Comparison of ENCODE assay signal across 9 mouse cellular contexts in genomic region chrX:159708076-159708830, GRCm38 (mm10).
DNase-seq lines count a peak whose midpoint lies in the region; ATAC-seq lines count a peak whose summit lies in the region.
"Had no signal": no experiment of that assay in that cellular context is flagged by ENCODE, and none has a peak within 500 bp of the region (broad histone marks: within the 10 kb centered on the region; RNA-seq: fewer than 3 reads in every experiment).

No protein-coding gene starts in this region.

- DNase-seq in lung, postnatal 14 days: no peak
- no peak for DNase-seq in embryonic facial prominence, embryonic 10.5 days (ENCODE audit: low spot score)
- DNase-seq in thymus, adult 18-20 months: peak; percentile 22 to 37
- DNase-seq in cerebellum, postnatal 14 days: no peak
- DNase-seq in right cerebral cortex, postnatal 4 days: no peak
- no peak for DNase-seq in gastrocnemius, postnatal 36 days

- H3K4me2 ChIP-seq in lung, embryonic 16.5 days (ENCODE audit: low read depth, low read length): peak overlapping the region; percentile 22; the same call in 1 of the 2 replicates
- H3K4me2 ChIP-seq in intestine, embryonic 16.5 days (ENCODE audit: low read depth, low read length): 0 out of 2 replicates have a peak overlapping the region, but pooled peaks have one; percentile 19

- H3K9ac ChIP-seq in lung, embryonic 16.5 days (ENCODE audit: low read length): no peak overlapping the region
- H3K9ac ChIP-seq in intestine, embryonic 16.5 days (ENCODE audit: low read depth, low read length): no peak overlapping the region

- no peaks in the 10 kb centered on the region for H3K36me3 ChIP-seq in lung, embryonic 16.5 days (ENCODE audit: control insufficient read depth, insufficient read depth, low read length)
- no peaks in the 10 kb centered on the region for H3K36me3 ChIP-seq in embryonic facial prominence, embryonic 10.5 days (replicated peaks)
- H3K36me3 ChIP-seq in intestine, embryonic 16.5 days (ENCODE audit: control insufficient read depth, insufficient read depth, low read length): no peaks in the 10 kb centered on the region

- peak; percentile 61; the same call in 1 of the 2 replicates for ATAC-seq in lung, embryonic 16.5 days (ENCODE audit: low read depth)
- no peak for ATAC-seq in intestine, embryonic 16.5 days

- H3K27me3 ChIP-seq in lung, embryonic 16.5 days (ENCODE audit: control insufficient read depth, insufficient read depth, low read depth, low read length): no peaks in the 10 kb centered on the region
- peaks cover 97% of the 10 kb centered on the region for H3K27me3 ChIP-seq in embryonic facial prominence, embryonic 10.5 days (replicated peaks; ENCODE audit: low read depth, poor library complexity, severe bottlenecking)
- H3K27me3 ChIP-seq in intestine, embryonic 16.5 days (replicated peaks; ENCODE audit: control insufficient read depth, insufficient read depth, low read length): no peaks in the 10 kb centered on the region

- peak overlapping the region; percentile 43 for H3K27ac ChIP-seq in lung, embryonic 16.5 days (ENCODE audit: low read length)
- 0 out of 2 replicates have a peak overlapping the region, but pooled peaks have one; percentile 20 for H3K27ac ChIP-seq in embryonic facial prominence, embryonic 10.5 days (replicated peaks)
- H3K27ac ChIP-seq in intestine, embryonic 16.5 days (ENCODE audit: low read length): peak overlapping the region; percentile 43

- no peaks in the 10 kb centered on the region for H3K9me3 ChIP-seq in lung, embryonic 16.5 days (ENCODE audit: control insufficient read depth, low read length)
- H3K9me3 ChIP-seq in embryonic facial prominence, embryonic 10.5 days: no peaks in the 10 kb centered on the region
- H3K9me3 ChIP-seq in intestine, embryonic 16.5 days (ENCODE audit: control insufficient read depth, low read length): no peaks in the 10 kb centered on the region

- no peak overlapping the region for H3K4me3 ChIP-seq in lung, embryonic 16.5 days (ENCODE audit: low read length)
- no peak overlapping the region for H3K4me3 ChIP-seq in embryonic facial prominence, embryonic 10.5 days
- H3K4me3 ChIP-seq in intestine, embryonic 16.5 days (ENCODE audit: low read length): no peak overlapping the region
- H3K4me3 ChIP-seq: megakaryocyte, embryonic 14.5 days had no signal

- 0 out of 2 replicates have a peak, but pooled peaks cover 2% of the 10 kb centered on the region for H3K4me1 ChIP-seq in lung, embryonic 16.5 days (replicated peaks; ENCODE audit: control insufficient read depth, insufficient read depth, low read length)
- peaks cover 17% of the 10 kb centered on the region for H3K4me1 ChIP-seq in embryonic facial prominence, embryonic 10.5 days
- H3K4me1 ChIP-seq in intestine, embryonic 16.5 days (ENCODE audit: control insufficient read depth, insufficient read depth, low read length): no peaks in the 10 kb centered on the region

- intact Hi-C loops in gastrocnemius, postnatal 36 days (cut with DNase I): no loop called here

- 31% methylated on average over 8 of the region's 8 CpGs for WGBS in lung, embryonic 16.5 days
- WGBS in embryonic facial prominence, embryonic 10.5 days: 34% methylated on average over 8 of the region's 8 CpGs
- 27% methylated on average over 8 of the region's 8 CpGs for WGBS in intestine, embryonic 16.5 days

Comparison
In these comparisons a context has a peak if more than half of its experiments do, and no peak if none do; other contexts are left out.
1. DNase-seq: peak in thymus, adult 18-20 months (2 of 2); none in lung, postnatal 14 days (single experiment), embryonic facial prominence, embryonic 10.5 days (single experiment), cerebellum, postnatal 14 days (0 of 2), right cerebral cortex, postnatal 4 days (single experiment) and gastrocnemius, postnatal 36 days (0 of 2).
2. Peak in every context shown above with its lines, with median percentiles within 50 percentile points of each other: H3K27ac ChIP-seq.